ENCODE assay signal across 45 mouse cellular contexts in the genomic region with DNA sequence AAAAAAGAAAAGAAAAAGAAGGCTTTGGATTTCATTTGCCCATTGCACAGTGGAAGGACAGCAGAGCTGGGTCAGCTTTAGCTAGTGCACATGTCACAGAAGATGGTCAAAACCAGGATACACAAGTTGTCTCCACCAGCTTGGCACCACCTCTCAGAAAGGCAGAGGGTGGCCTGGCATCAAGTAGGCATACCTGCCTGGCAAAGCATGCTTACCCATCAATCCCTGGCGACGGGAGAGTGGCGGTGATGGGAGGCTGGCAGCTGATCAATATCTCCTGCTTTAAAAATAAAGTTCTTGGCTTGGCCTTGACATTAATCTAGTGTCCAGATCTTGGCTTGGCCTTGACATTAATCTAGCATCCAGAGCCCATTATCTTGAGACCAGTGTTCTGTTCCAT. TPM values are rescaled to one million over a fixed set of nuclear protein-coding genes. Genes with fewer than 3 reads are reported as not detected.
"Had no signal": no experiment of that assay in that cellular context is flagged by ENCODE, and none has a peak within 500 bp of the region (broad histone marks: within the 10 kb centered on the region; RNA-seq: fewer than 3 reads in every experiment).

No protein-coding gene starts in this region.

- DNase-seq: heart, postnatal 10 days; heart, postnatal 14 days; heart, postnatal 36 days; heart, postnatal 4 days; kidney, adult 11 months; kidney, adult 18-20 months; kidney, adult 2 months; kidney, adult 8-10 months; kidney, adult 9 months; kidney, postnatal 10 days; kidney, postnatal 14 days; kidney, postnatal 25 days; kidney, postnatal 36 days; kidney, postnatal 4 days; layer of hippocampus, adult 9-11 months; layer of hippocampus, postnatal 36 days had no signal

- H3K9ac ChIP-seq: heart, embryonic 12.5 days; heart, embryonic 13.5 days; heart, embryonic 15.5 days; hindbrain, embryonic 13.5 days; hindbrain, embryonic 14.5 days; hindbrain, embryonic 15.5 days; intestine, embryonic 15.5 days; kidney, embryonic 15.5 days had no signal

- H3K9me3 ChIP-seq: heart, embryonic 10.5 days; heart, embryonic 12.5 days; heart, embryonic 13.5 days; heart, embryonic 15.5 days; hindbrain, embryonic 10.5 days; hindbrain, embryonic 12.5 days; hindbrain, embryonic 13.5 days; hindbrain, embryonic 15.5 days; intestine, embryonic 15.5 days; kidney, embryonic 15.5 days had no signal

- ATAC-seq: hindbrain, embryonic 16.5 days; hindbrain, postnatal 0 days; inflammation-experienced regulatory T-cells, adult 6 months; intestine, embryonic 15.5 days; intestine, embryonic 16.5 days; intestine, postnatal 0 days had no signal

- H3K36me3 ChIP-seq: heart, embryonic 15.5 days; hindbrain, embryonic 13.5 days; hindbrain, embryonic 15.5 days; intestine, embryonic 15.5 days had no signal

- H3K4me3 ChIP-seq: heart, embryonic 10.5 days; heart, embryonic 12.5 days; heart, embryonic 13.5 days; heart, embryonic 15.5 days; hindbrain, embryonic 10.5 days; hindbrain, embryonic 12.5 days; hindbrain, embryonic 13.5 days; hindbrain, embryonic 15.5 days; intestine, embryonic 15.5 days; kidney, embryonic 15.5 days; layer of hippocampus, adult 2 months had no signal

- H3K4me2 ChIP-seq: heart, embryonic 11.5 days; heart, embryonic 12.5 days; heart, embryonic 13.5 days; heart, embryonic 15.5 days; hindbrain, embryonic 12.5 days; hindbrain, embryonic 13.5 days; hindbrain, embryonic 14.5 days; hindbrain, embryonic 15.5 days; intestine, embryonic 15.5 days; kidney, embryonic 15.5 days had no signal

- H3K27me3 ChIP-seq: heart, embryonic 12.5 days; heart, embryonic 13.5 days; heart, embryonic 15.5 days; hindbrain, embryonic 15.5 days; intestine, embryonic 15.5 days had no signal

- H3K27ac ChIP-seq: heart, embryonic 10.5 days; heart, embryonic 13.5 days; heart, embryonic 15.5 days; hindbrain, embryonic 12.5 days; hindbrain, embryonic 13.5 days; hindbrain, embryonic 14.5 days; hindbrain, embryonic 15.5 days; hindbrain, postnatal 0 days; intestine, embryonic 15.5 days; kidney, embryonic 15.5 days; kidney, postnatal 0 days; layer of hippocampus, adult 2 months had no signal

RNA-seq across cellular contexts. Expression of a gene that starts 56.1 kb away (rescaled TPM):
- total RNA-seq: heart, postnatal 14 days; heart, postnatal 25 days; heart, postnatal 36 days; hematopoietic stem cell, adult 5-6 weeks; hindbrain, postnatal 0 days; layer of hippocampus, adult 18-20 months; layer of hippocampus, adult 2 months; layer of hippocampus, adult 8-10 months; layer of hippocampus, postnatal 10 days; layer of hippocampus, postnatal 14 days; layer of hippocampus, postnatal 25 days; layer of hippocampus, postnatal 36 days; left cerebral cortex, adult 18-20 months had no signal
- polyA plus RNA-seq: hindbrain, embryonic 11.5 days; hindbrain, embryonic 13.5 days; hindbrain, embryonic 14.5 days; hindbrain, embryonic 15.5 days; hindbrain, embryonic 16.5 days; hindbrain, postnatal 0 days; inflammation-experienced regulatory T-cells, adult 6 months; kidney, embryonic 14.5 days had no signal
